Mouse (Mus musculus) cerebellum, postnatal 14 days (tissue): ENCODE results near the gene Afap1l2.
A peak's percentile ranks its signal among the peaks of the same experiment; 100 is the strongest.

ENCODE experiments used
- DNase-seq, 2 experiments: peaks; one replicate each; pipeline ENCODE4 v3.0.0; 2021; ENCODE audit warnings: mixed read lengths in 2 of 2

Afap1l2 gene

GRCm38 (mm10) chr19:56974159-56974558 lies 33.9 kb downstream of the Afap1l2 start:
- peak; percentile 48 to 55 for DNase-seq

- DNase-seq, result no peak
Measured at GRCm38 (mm10) chr19:56972768-56973167, 35.3 kb downstream of the Afap1l2 start.

DNA sequence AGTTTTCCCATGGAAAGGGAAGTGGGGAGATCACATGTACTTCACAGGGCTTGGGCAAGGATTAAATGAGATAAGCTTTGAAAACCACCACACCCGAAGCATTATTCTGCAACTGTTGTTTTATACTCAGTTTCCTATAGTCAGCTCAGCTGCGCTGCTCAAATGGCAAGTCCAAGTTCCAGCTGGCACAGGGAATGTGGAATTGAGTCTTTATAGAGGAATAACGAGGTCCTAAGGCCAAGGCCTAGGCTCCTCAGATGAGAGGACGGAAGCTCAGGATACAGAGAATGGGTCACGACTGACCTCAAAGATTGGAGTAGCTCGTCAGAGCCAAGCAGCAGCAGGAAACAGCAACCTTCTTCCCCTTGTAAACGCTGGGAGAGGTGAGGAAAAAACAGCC lies 36.7 kb downstream of the Afap1l2 start:
- no peak for DNase-seq

- no peak for DNase-seq
Measured at GRCm38 (mm10) chr19:56963876-56964275, 44.2 kb downstream of the Afap1l2 start.

DNA sequence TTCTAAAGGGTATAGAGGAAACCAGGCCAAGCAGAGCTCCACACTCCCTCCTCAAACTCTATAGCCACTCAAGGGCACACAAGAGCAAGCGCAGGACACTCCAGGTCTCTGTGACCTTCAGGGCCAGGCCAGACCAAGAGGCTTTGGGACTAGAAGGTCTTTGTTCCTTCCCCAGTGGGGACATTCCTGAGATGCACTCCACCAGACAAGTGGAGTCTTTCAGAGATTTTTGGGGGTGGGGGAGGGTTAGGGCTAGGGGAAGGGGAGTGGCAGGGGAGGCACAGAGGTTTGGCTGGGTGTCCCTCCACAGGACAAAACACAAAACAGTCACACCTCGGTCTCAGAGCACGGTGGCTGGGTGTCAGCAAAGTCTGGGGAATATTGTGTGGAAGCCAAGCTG lies 48.4 kb downstream of the Afap1l2 start:
- DNase-seq, result no peak

- no peak for DNase-seq
Measured at GRCm38 (mm10) chr19:56959057-56959456, 49.0 kb downstream of the Afap1l2 start.

DNA sequence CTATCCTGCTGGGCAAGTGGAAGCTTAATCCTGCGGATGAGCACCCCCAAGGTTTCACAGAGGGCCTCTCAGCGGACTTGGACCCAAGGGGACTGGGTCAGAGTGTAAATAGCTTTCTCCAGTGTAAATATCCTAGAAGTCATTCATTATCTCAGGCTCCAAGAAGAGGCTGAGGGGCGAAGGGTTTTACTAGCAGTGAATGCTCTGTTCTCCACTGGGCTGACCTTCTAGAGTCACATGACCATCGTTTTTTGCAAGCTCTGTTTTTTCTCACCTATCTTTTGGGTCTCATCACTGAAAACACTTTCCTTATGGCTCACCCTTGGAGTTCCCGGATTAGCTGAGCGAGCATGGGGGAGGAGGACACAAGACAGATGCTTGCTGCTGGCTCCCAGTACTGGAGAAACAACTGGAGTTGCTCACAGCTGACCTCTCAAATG lies 49.4 kb downstream of the Afap1l2 start:
- no peak for DNase-seq

- DNase-seq, result no peak
Measured at GRCm38 (mm10) chr19:56958011-56958410, 50.0 kb downstream of the Afap1l2 start.

DNA sequence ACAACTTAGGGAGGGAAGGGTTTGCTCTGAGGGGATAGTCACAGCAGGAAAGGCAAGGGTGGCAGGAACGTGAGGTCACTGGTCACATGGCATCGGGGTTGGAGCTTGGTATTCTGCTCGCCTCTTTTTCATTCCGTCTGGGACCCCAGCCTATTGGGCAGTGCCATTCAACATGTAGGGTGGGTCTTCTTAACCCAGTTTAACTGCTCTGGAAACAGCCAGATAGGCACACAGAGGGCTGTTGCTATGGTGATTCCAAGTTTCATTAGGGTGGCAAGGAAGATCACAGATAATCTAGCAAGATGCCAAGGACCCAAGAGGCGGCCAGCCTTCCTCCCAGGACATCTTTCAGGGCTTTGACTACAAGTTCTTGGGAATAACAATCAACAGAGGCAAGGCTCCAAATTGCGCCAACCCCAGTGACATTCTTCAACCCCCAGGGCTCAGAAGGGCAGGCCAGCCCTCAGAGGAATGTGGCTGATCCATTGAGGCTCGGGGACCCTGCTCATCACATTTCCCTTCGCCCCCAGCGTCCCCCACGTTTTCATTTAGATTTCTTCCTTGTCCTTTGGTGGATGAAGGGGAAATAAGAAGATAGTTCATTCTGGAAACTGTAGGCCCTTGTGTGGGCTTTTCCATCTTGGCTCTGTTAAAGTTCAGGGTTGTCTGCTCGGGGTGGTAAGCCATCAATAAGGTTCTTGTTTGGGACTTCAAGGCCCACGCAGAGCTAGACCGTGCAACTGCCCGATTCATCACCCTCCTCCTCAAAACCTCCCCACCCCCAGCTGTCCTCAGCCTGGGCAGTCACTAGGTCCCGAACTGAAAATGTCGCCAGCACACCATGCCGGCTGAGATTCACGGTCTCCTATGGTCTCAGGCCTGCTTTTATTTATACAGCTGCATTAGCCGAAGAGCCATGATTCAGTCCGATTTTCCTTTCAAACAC lies 52.2 kb downstream of the Afap1l2 start:
- DNase-seq, result no peak

DNA sequence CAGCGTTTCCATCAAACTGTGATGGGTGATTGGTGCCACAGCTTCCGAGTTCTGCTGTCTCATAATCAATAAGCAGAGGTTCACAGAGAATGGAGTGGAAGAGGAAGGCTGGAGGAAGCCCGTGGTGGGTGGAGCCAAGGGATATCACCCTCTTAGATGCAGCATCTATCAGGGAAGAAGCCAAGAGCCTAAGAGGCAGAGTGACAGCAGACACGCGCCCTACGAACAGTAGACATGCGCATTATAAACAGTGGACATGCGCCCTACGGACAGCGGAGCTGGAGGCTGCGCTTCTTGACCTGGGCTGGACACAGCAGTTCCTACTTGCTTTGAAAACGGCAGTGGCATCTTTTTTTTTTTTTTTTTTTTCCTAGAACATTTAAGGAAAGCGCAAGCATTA lies 53.2 kb downstream of the Afap1l2 start:
- DNase-seq, result no peak

GRCm38 (mm10) chr19:56953856-56954255 lies 54.2 kb downstream of the Afap1l2 start:
- DNase-seq, result no peak

DNA sequence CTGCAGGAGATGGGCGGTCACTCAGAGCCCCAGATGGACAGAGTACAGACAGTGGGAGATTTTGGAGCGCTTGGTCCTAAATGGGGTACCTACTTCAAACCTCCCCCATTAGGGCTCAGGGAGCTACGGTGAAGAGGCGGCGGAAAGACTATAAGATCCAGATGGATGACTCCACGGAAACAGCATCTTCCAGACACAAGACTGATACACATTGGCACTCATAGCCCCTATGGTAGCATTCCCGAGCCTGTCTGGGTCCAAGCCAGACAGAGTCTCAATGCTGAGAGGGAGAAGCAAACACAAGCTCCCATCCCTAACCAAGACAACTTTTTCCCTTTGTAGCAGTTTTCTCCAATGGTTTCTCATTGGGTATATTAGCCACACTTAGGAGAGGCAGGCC lies 57.2 kb downstream of the Afap1l2 start:
- peak; percentile 51 to 62 for DNase-seq

DNA sequence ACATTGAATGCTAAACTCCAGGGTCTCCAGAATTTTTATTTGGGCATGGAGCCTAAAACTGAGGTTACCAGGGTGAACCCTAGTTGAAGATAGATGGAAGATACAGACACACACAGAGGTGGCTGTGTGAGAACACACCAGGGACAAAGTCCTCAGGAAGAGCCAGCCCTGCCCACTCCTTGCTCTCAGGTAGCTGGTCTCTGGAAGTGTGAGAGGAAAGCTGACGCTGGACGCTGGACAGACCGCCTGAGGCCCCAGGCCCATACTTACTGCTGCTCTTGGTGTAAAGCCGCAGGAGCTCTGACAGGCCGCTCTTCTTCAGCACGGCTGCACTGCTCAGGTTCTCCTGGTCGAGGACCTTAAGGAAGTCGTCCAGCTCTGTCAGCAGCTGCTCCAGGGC lies 58.2 kb downstream of the Afap1l2 start:
- DNase-seq, result no peak

DNA sequence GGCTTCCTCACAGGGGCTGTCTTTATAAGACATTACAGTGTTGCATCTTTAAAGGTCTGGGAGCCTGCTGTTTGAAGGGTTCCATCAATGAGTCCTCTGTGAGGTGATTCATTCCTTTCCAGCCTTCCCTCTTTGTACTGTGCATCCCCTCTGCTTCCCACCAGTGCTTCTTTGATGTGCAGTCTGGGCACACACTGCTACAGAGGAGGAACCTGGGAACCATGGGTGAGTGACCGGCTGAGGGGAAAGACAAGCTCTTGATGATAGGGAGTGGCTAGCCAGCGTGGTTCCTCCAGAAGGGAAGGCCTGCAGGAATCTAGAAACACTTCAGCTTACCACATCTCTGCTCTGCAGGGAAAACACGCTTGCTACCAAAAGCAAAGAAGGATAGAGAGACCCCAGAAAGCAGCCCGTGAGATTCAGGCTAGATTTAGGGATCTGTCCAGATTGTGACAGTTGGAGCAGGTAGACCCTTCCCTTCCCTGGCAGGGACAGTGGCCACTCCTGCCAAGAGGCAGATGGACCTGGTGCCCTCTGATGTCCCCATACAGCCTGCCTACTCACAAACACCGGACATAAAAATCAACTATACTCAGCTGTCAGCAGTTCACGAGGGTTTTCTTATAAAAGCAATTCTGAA lies 59.9 kb downstream of the Afap1l2 start:
- peak; percentile 87 to 92 for DNase-seq

- peak in 1 of 2 experiments; percentile 53 for DNase-seq
Measured at GRCm38 (mm10) chr19:56946727-56947126, 61.3 kb downstream of the Afap1l2 start.

DNA sequence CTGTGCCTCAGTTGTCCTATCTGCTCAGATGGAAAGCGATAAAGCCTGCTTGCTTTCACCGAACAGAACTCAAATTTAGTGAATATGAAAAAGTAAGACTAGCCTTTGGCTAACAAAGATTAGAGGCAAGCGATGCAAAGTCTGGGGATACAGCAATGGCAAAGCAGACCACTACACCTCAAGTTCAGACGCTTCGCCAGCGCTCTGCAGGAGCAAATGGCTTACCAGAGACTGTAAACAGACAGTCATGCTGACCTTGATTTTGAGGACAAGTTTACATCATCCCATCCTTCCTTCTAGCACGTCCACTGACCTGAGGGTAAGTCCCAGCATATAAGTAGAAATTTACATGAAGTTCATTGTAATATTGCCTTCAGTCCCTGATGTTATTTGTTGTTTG lies 61.8 kb downstream of the Afap1l2 start:
- DNase-seq, result peak; percentile 61 to 65

DNA sequence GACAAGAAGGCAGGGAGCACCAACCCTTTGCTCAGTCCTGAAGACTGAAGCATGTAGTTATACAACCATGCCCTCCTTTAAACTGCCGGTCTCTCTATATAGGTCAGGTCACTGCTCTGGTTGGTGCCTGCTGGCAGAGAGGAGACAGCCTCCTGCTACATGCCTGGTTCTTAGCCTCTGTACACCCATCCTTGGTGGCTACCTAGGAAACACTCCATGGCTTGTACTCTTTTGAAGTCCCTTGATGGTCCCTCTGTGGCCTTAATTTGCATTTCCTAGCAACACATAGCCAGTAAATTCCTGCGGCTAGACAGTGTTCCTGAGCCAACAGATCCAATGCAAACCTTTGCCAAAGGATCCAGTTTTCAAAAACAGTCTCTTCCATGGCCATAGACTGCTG lies 62.4 kb downstream of the Afap1l2 start:
- DNase-seq, result peak in 1 of 2 experiments; percentile 47

DNA sequence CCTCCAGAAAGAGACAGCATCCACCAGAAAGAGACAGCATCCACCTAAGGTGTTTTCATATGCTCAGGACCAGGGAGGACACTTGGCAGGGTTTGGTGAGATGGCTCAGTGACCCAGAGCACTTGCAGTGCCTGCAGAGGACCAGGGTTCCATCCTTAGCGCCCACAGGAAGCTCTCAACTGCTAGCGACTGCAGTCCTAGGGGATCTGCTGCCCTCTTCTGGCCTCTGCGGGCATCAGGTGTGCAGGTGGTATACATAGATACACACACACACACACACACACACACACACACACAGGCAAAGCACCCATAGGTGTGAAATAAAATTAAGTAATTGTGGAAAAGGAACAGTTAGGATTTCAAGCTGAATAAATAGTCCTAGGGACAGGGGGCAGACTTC lies 63.2 kb downstream of the Afap1l2 start:
- peak in 1 of 2 experiments; percentile 51 for DNase-seq

DNA sequence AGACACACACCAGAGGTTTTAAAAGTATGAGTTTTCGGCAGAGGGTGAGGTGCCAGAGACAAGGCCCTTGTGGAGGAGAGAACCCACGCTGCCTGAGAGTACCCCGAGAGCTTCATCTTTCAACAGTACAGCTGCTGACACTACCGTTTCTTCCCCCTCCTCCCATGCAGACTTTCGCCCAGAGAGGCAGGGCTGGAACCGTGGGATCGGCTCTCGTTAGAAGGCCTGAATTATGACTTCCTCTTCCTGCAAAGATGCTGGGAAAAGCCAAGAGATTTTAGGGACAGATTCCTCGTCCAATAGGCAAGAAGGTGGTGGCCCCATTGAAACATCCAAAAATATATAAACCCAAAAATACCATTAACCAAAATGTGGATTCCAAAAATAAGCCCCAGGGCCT lies 63.8 kb downstream of the Afap1l2 start:
- no peak for DNase-seq

DNA sequence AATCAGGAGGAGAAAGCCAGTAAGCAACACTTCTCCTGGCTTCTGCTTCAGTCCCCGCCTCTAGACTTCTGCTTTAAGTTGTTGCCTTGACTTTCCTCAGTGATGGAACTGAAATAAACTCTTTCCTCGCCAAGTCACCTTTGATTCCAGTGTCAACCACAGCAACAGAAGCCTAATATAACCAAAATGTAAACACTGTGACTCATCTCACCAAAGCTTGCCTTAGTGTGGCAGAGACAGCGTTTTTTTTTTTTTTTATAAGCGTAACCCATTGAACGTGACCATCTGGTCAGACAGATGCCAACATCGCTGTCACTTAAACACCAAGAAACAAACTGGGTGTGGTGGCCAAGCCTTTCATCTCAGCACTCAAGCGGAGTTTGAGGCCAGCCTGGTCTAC lies 65.8 kb downstream of the Afap1l2 start:
- DNase-seq, result no peak

- peak; percentile 66 to 67 for DNase-seq
Measured at GRCm38 (mm10) chr19:56940507-56940906, 67.5 kb downstream of the Afap1l2 start.

GRCm38 (mm10) chr19:56939826-56940225 lies 68.2 kb downstream of the Afap1l2 start:
- peak in 1 of 2 experiments; percentile 56 for DNase-seq

DNA sequence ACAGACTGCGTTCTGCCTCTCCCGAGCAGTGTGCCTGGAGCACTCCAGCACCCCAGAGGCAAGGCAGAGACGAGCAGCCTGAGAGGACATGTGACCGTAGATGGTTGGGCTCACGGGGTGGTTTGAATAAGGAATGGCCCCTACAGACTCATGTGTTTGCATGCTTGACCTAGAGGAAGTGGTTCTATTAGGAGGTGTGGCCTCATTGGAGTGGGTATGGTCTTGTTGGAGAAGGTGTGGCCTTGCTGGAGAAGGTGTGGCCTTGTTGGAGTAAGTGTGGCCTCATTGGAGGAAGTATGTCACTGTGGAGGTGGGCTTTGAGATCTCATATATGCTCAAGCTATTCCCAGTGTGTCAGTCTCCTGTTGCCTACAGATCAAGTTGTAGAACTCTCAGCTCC lies 70.1 kb downstream of the Afap1l2 start:
- DNase-seq, result no peak

DNA sequence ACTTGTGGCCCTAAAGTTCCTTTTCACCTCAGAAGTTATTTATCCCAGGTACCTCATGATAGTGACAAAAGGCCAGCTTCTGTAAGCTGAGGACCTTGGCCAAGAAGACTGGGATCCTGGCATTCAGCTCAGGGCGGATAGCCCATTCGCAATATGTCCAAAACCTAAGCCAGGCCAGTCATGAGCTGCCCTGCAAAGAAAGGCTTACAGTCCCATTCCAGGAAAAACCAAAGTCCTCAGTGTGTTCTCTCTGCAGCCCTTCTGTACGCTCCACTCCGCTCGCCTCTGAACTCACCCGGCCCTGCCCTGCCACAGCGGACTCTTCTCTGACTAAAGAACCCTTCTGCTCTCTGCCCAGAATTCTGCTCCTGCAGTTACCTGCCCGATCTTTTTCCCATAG lies 71.8 kb downstream of the Afap1l2 start:
- DNase-seq, result peak; percentile 49 to 75
